Mouse (Mus musculus) forebrain, embryonic 12.5 days (tissue): ENCODE measurements around the gene Rasd1. TPM values are rescaled to one million over a fixed set of nuclear protein-coding genes. Genes with fewer than 3 reads are reported as not detected.

ENCODE experiments used
- ATAC-seq: fragments of 200-750 bp; cut with Nextera tagmentation; 2 replicates; pipeline ENCODE4 v1.8.0; 2017; ENCODE audit warnings: moderate TSS enrichment; ENCODE audit not compliant: low FRiP score
- H3K27ac ChIP-seq: fragments of 300-500 bp; sonication (generic); 2 replicates; pipeline ENCODE4 v1.5.1; 2016; ENCODE audit warnings: mild to moderate bottlenecking
- H3K27me3 ChIP-seq: fragments of 300-500 bp; sonication (generic); 2 replicates; pipeline ENCODE4 v1.6.1; 2016; ENCODE audit warnings: mild to moderate bottlenecking
- H3K36me3 ChIP-seq: fragments of 300-500 bp; sonication (generic); replicated peaks from 2 replicates; pipeline ENCODE4 v1.6.1; 2016; ENCODE audit warnings: mild to moderate bottlenecking
- H3K4me1 ChIP-seq: fragments of 300-500 bp; sonication (generic); 2 replicates; pipeline ENCODE4 v1.6.1; 2016
- H3K4me2 ChIP-seq: fragments of 300-500 bp; sonication (generic); 2 replicates; pipeline ENCODE4 v1.6.1; 2016; ENCODE audit warnings: mild to moderate bottlenecking, moderate library complexity
- H3K4me3 ChIP-seq: fragments of 300-500 bp; sonication (generic); replicated peaks from 2 replicates; pipeline ENCODE4 v1.5.1; 2016; ENCODE audit warnings: mild to moderate bottlenecking
- H3K9ac ChIP-seq: fragments of 300-500 bp; sonication (generic); 2 replicates; pipeline ENCODE4 v1.6.1; 2016; ENCODE audit warnings: mild to moderate bottlenecking
- H3K9me3 ChIP-seq: fragments of 300-500 bp; sonication (generic); 2 replicates; pipeline ENCODE4 v1.6.1; 2016
- WGBS: fragments of 180-500 bp; shearing (Covaris S2); methylation state at CpG from one replicate; pipeline ENCODE4 v1.1.7; 2016; 5-methylcytosine and 5-hydroxymethylcytosine counted together
- polyA plus RNA-seq: library from polyadenylated mRNA; unstranded; fragments of >200 nt; fragmentation: Nextera tagmentation; extraction: Ambion mirVana; gene quantifications from 2 replicates; pipeline ENCODE4 v1.2.1, GENCODE M21; 2016

The Rasd1 gene
- polyA plus RNA-seq: 0.76 and 1.4 TPM in 2 replicates

- peak within 1 kb of the TSS; percentile 90 for H3K4me2 ChIP-seq
- peak within 1 kb of the TSS; percentile 55 for H3K9ac ChIP-seq
- whole genome bisulfite sequencing: under 1% methylated on average over 28 of the region's 28 CpGs
- H3K27me3 ChIP-seq: peaks cover 32% of the 10 kb centered on the region
- peaks cover 22% of the 10 kb centered on the region for H3K36me3 ChIP-seq
- H3K4me3 ChIP-seq: peak within 1 kb of the TSS; percentile 49
- peak; percentile 76 for ATAC-seq
- H3K27ac ChIP-seq: no peak within 1 kb of the TSS
- H3K9me3 ChIP-seq: no peaks in the 10 kb centered on the region
- peaks cover 30% of the 10 kb centered on the region for H3K4me1 ChIP-seq
Measured at GRCm38 (mm10) chr11:59964818-59965217, at the start of gene Rasd1. TSS of gene Rasd1 (minus strand) at chr11:59964944.

- H3K27me3 ChIP-seq: no peaks in the 10 kb centered on the region
- 75% methylated on average over 3 of the region's 3 CpGs for WGBS
- H3K4me3 ChIP-seq: no peak overlapping the region
- H3K36me3 ChIP-seq: no peaks in the 10 kb centered on the region
- no peak overlapping the region for H3K9ac ChIP-seq
- H3K4me2 ChIP-seq: no peak overlapping the region
- ATAC-seq: no peak
- H3K4me1 ChIP-seq: peaks cover 25% of the 10 kb centered on the region
- H3K27ac ChIP-seq: no peak overlapping the region
- no peaks in the 10 kb centered on the region for H3K9me3 ChIP-seq
Measured at GRCm38 (mm10) chr11:60011516-60011915, 46.8 kb upstream of the Rasd1 start.

GRCm38 (mm10) chr11:60009451-60009850 lies 44.7 kb upstream of the Rasd1 start:
- ATAC-seq: no peak
- Histone ChIP-seq H3K9ac (no peak overlapping the region), H3K27ac (no peak overlapping the region), H3K4me3 (no peak overlapping the region), H3K27me3 (no peaks in the 10 kb centered on the region), H3K36me3 (no peaks in the 10 kb centered on the region), H3K4me1 (peaks cover 25% of the 10 kb centered on the region), H3K9me3 (no peaks in the 10 kb centered on the region), H3K4me2 (no peak overlapping the region)
- WGBS: 39% methylated on average over 3 of the region's 3 CpGs

- Histone ChIP-seq H3K4me2 (no peak overlapping the region), H3K36me3 (no peaks in the 10 kb centered on the region), H3K4me1 (peaks cover 19% of the 10 kb centered on the region), H3K27me3 (no peaks in the 10 kb centered on the region), H3K9me3 (no peaks in the 10 kb centered on the region), H3K27ac (no peak overlapping the region), H3K9ac (no peak overlapping the region), H3K4me3 (no peak overlapping the region)
- WGBS: 76% methylated on average over 3 of the region's 3 CpGs
- ATAC-seq: no peak
Measured at GRCm38 (mm10) chr11:60005866-60006265, 41.1 kb upstream of the Rasd1 start.

GRCm38 (mm10) chr11:60004716-60005115 lies 40.0 kb upstream of the Rasd1 start:
- Histone ChIP-seq H3K4me3 (no peak overlapping the region), H3K9ac (no peak overlapping the region), H3K27me3 (no peaks in the 10 kb centered on the region), H3K4me2 (no peak overlapping the region), H3K36me3 (no peaks in the 10 kb centered on the region), H3K27ac (no peak overlapping the region), H3K4me1 (peaks cover 11% of the 10 kb centered on the region), H3K9me3 (no peaks in the 10 kb centered on the region)
- no peak for ATAC-seq
- 59% methylated on average over 6 of the region's 6 CpGs for WGBS

- Histone ChIP-seq H3K27me3 (no peaks in the 10 kb centered on the region), H3K4me1 (peaks cover 2% of the 10 kb centered on the region), H3K4me2 (no peak overlapping the region), H3K27ac (no peak overlapping the region), H3K9ac (no peak overlapping the region), H3K9me3 (no peaks in the 10 kb centered on the region), H3K4me3 (no peak overlapping the region), H3K36me3 (no peaks in the 10 kb centered on the region)
- 87% methylated on average over 8 of the region's 8 CpGs for WGBS
- ATAC-seq: no peak
Measured at GRCm38 (mm10) chr11:60003811-60004210, 39.1 kb upstream of the Rasd1 start.

GRCm38 (mm10) chr11:60001231-60001980 lies 36.7 kb upstream of the Rasd1 start:
- 83% methylated on average over 5 of the region's 5 CpGs for WGBS
- Histone ChIP-seq H3K9me3 (no peaks in the 10 kb centered on the region), H3K4me1 (no peaks in the 10 kb centered on the region), H3K36me3 (no peaks in the 10 kb centered on the region), H3K4me3 (no peak overlapping the region), H3K9ac (no peak overlapping the region), H3K27ac (no peak overlapping the region), H3K4me2 (no peak overlapping the region), H3K27me3 (no peaks in the 10 kb centered on the region)
- ATAC-seq: no peak

- ATAC-seq: no peak
- H3K4me1 ChIP-seq: no peaks in the 10 kb centered on the region
- WGBS: 87% methylated on average over 9 of the region's 9 CpGs
- no peak overlapping the region for H3K4me2 ChIP-seq
- no peak overlapping the region for H3K9ac ChIP-seq
- no peaks in the 10 kb centered on the region for H3K9me3 ChIP-seq
- H3K27me3 ChIP-seq: no peaks in the 10 kb centered on the region
- no peak overlapping the region for H3K27ac ChIP-seq
- no peaks in the 10 kb centered on the region for H3K36me3 ChIP-seq
- H3K4me3 ChIP-seq: no peak overlapping the region
Measured at GRCm38 (mm10) chr11:59994318-59994717, 29.6 kb upstream of the Rasd1 start.

- Histone ChIP-seq H3K4me1 (no peaks in the 10 kb centered on the region), H3K4me2 (no peak overlapping the region), H3K9me3 (no peaks in the 10 kb centered on the region), H3K27me3 (no peaks in the 10 kb centered on the region), H3K36me3 (no peaks in the 10 kb centered on the region), H3K4me3 (no peak overlapping the region), H3K9ac (no peak overlapping the region), H3K27ac (no peak overlapping the region)
- no peak for ATAC-seq
- WGBS: 84% methylated on average over 8 of the region's 8 CpGs
Measured at GRCm38 (mm10) chr11:59991365-59991764, 26.6 kb upstream of the Rasd1 start.

- 83% methylated on average over 1 of the region's 1 CpGs for WGBS
- H3K9me3 ChIP-seq: no peaks in the 10 kb centered on the region
- no peaks in the 10 kb centered on the region for H3K4me1 ChIP-seq
- no peak overlapping the region for H3K9ac ChIP-seq
- no peak overlapping the region for H3K4me3 ChIP-seq
- ATAC-seq: no peak
- no peak overlapping the region for H3K4me2 ChIP-seq
- H3K27ac ChIP-seq: no peak overlapping the region
- no peaks in the 10 kb centered on the region for H3K27me3 ChIP-seq
- no peaks in the 10 kb centered on the region for H3K36me3 ChIP-seq
Measured at GRCm38 (mm10) chr11:59989406-59989805, 24.7 kb upstream of the Rasd1 start.

- no peak overlapping the region for H3K27ac ChIP-seq
- H3K9ac ChIP-seq: no peak overlapping the region
- H3K4me3 ChIP-seq: no peak overlapping the region
- H3K27me3 ChIP-seq: peaks cover 10% of the 10 kb centered on the region; the same call in 1 of the 2 replicates
- no peak overlapping the region for H3K4me2 ChIP-seq
- H3K36me3 ChIP-seq: no peaks in the 10 kb centered on the region
- no peaks in the 10 kb centered on the region for H3K9me3 ChIP-seq
- WGBS: 79% methylated on average over 5 of the region's 5 CpGs
- H3K4me1 ChIP-seq: peaks cover 8% of the 10 kb centered on the region; the same call in 1 of the 2 replicates
- no peak for ATAC-seq
Measured at GRCm38 (mm10) chr11:59977831-59978230, 13.1 kb upstream of the Rasd1 start.

GRCm38 (mm10) chr11:59975241-59975640 lies 10.5 kb upstream of the Rasd1 start:
- Histone ChIP-seq H3K4me2 (no peak overlapping the region), H3K9me3 (no peaks in the 10 kb centered on the region), H3K4me1 (peaks cover 8% of the 10 kb centered on the region; the same call in 1 of the 2 replicates), H3K27me3 (peaks cover 10% of the 10 kb centered on the region; the same call in 1 of the 2 replicates), H3K4me3 (no peak overlapping the region), H3K9ac (no peak overlapping the region), H3K36me3 (no peaks in the 10 kb centered on the region), H3K27ac (no peak overlapping the region)
- ATAC-seq: no peak
- 18% methylated on average over 10 of the region's 10 CpGs for WGBS

GRCm38 (mm10) chr11:59973389-59973788 lies 8.6 kb upstream of the Rasd1 start:
- WGBS: 78% methylated on average over 5 of the region's 5 CpGs
- H3K36me3 ChIP-seq: no peaks in the 10 kb centered on the region
- no peak overlapping the region for H3K4me2 ChIP-seq
- H3K9me3 ChIP-seq: no peaks in the 10 kb centered on the region
- no peak for ATAC-seq
- no peak overlapping the region for H3K27ac ChIP-seq
- H3K4me3 ChIP-seq: no peak overlapping the region
- H3K9ac ChIP-seq: no peak overlapping the region
- peaks cover 8% of the 10 kb centered on the region; the same call in 1 of the 2 replicates for H3K4me1 ChIP-seq
- peaks cover 10% of the 10 kb centered on the region; the same call in 1 of the 2 replicates for H3K27me3 ChIP-seq
